ENCODE assay signal across 12 mouse cellular contexts in the genomic region with DNA sequence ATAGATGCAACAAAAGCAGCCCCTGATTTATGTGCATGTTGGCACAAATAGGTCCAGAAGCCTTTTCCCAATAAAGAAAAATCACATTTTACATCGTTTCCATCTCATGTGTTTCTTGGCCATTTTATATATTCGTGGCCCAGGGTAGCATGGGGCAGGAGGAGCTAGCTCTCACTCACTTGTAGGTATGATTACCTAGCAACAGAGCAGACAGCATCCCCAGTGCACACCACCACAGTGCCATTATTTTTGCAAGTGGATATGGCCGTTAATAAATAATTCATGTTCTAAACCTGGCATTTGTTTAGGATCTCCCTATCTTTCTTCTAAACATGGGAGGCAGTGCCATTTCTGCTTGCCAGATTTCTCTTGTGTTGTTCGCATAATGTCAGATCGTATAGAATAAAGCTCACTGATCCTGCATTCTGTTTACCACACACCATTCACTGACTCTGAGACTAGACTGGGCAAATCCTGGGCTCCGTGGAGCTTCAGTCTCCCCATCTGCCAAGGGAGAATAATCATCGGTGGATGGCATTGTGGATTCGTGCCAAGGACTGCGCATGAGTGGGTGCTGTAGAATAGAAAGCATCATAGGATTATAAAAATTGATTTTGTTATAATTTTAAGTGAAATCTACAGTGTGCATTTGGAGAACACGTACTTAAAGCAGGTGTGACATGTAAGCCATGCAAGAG.
DNase-seq lines count a peak whose midpoint lies in the region; ATAC-seq and TF ChIP-seq lines count a peak whose summit lies in the region.
"Had no signal": no experiment of that assay in that cellular context is flagged by ENCODE, and none has a peak within 500 bp of the region (broad histone marks: within the 10 kb centered on the region; RNA-seq: fewer than 3 reads in every experiment).

No protein-coding gene starts in this region.

- no peak; the same call in 1 of the 2 replicates for ATAC-seq in midbrain, embryonic 14.5 days (ENCODE audit: low FRiP score, low TSS enrichment)
- ATAC-seq in kidney, embryonic 15.5 days (replicated peaks; ENCODE audit: low FRiP score): no peak
- ATAC-seq in intestine, embryonic 15.5 days: no peak
- ATAC-seq: liver, embryonic 12.5 days had no signal

- no peak overlapping the region for H3K27ac ChIP-seq in cerebellum, adult 2 months (ENCODE audit: insufficient read depth, low read length)
- H3K27ac ChIP-seq in midbrain, embryonic 14.5 days (replicated peaks; ENCODE audit: low read depth, low read length): no peak overlapping the region; the same call in 1 of the 2 replicates
- no peak overlapping the region for H3K27ac ChIP-seq in midbrain, embryonic 10.5 days (replicated peaks)
- no peak overlapping the region for H3K27ac ChIP-seq in kidney, embryonic 15.5 days
- no peak overlapping the region for H3K27ac ChIP-seq in intestine, embryonic 15.5 days
- H3K27ac ChIP-seq: liver, embryonic 12.5 days had no signal

- no peak overlapping the region for H3K4me3 ChIP-seq in cerebellum, adult 2 months (replicated peaks; ENCODE audit: insufficient read depth, low read depth, low read length)
- H3K4me3 ChIP-seq in midbrain, embryonic 14.5 days (replicated peaks; ENCODE audit: low read depth, low read length): no peak overlapping the region
- no peak overlapping the region for H3K4me3 ChIP-seq in midbrain, embryonic 10.5 days
- no peak overlapping the region for H3K4me3 ChIP-seq in kidney, embryonic 15.5 days (replicated peaks)
- H3K4me3 ChIP-seq in intestine, embryonic 15.5 days (replicated peaks): no peak overlapping the region
- H3K4me3 ChIP-seq: liver, embryonic 12.5 days; megakaryocyte, embryonic 14.5 days had no signal

- DNase-seq in cerebellum, adult 2 months: peak; percentile 7 to 10
- DNase-seq in cerebellum, adult 11-12 months: no peak
- DNase-seq in midbrain, embryonic 14.5 days: peak; percentile 40
- no peak for DNase-seq in midbrain, embryonic 10.5 days (ENCODE audit: low spot score)
- peak; percentile 80 for DNase-seq in left cerebral cortex, postnatal 4 days
- peak; percentile 37 for DNase-seq in right cerebral cortex, postnatal 4 days
- DNase-seq: adrenal gland, adult 8-10 months; kidney, postnatal 14 days had no signal

- no peaks in the 10 kb centered on the region for H3K27me3 ChIP-seq in cerebellum, adult 2 months (ENCODE audit: control insufficient read depth, insufficient read depth, low read length)
- peaks cover 7% of the 10 kb centered on the region; the same call in 1 of the 2 replicates for H3K27me3 ChIP-seq in midbrain, embryonic 14.5 days (ENCODE audit: control insufficient read depth, insufficient read depth, low read length)
- peaks cover 62% of the 10 kb centered on the region for H3K27me3 ChIP-seq in midbrain, embryonic 10.5 days (ENCODE audit: low read depth, poor library complexity, severe bottlenecking)
- H3K27me3 ChIP-seq in kidney, embryonic 15.5 days: no peaks in the 10 kb centered on the region
- no peaks in the 10 kb centered on the region for H3K27me3 ChIP-seq in intestine, embryonic 15.5 days (replicated peaks)
- H3K27me3 ChIP-seq: liver, embryonic 12.5 days; megakaryocyte, embryonic 14.5 days had no signal

- H3K9ac ChIP-seq in midbrain, embryonic 14.5 days (replicated peaks; ENCODE audit: low read length): no peak overlapping the region
- no peak overlapping the region for H3K9ac ChIP-seq in kidney, embryonic 15.5 days
- no peak overlapping the region for H3K9ac ChIP-seq in intestine, embryonic 15.5 days
- H3K9ac ChIP-seq: liver, embryonic 12.5 days had no signal

- H3K9me3 ChIP-seq in midbrain, embryonic 14.5 days (ENCODE audit: control insufficient read depth, low read length): no peaks in the 10 kb centered on the region
- no peaks in the 10 kb centered on the region for H3K9me3 ChIP-seq in midbrain, embryonic 10.5 days (replicated peaks)
- no peaks in the 10 kb centered on the region for H3K9me3 ChIP-seq in kidney, embryonic 15.5 days (replicated peaks)
- H3K9me3 ChIP-seq in intestine, embryonic 15.5 days: no peaks in the 10 kb centered on the region
- H3K9me3 ChIP-seq: liver, embryonic 12.5 days; megakaryocyte, embryonic 14.5 days had no signal

- no peak overlapping the region for H3K4me2 ChIP-seq in midbrain, embryonic 14.5 days (ENCODE audit: low read length)
- no peak overlapping the region for H3K4me2 ChIP-seq in kidney, embryonic 15.5 days
- H3K4me2 ChIP-seq in intestine, embryonic 15.5 days (replicated peaks): no peak overlapping the region
- H3K4me2 ChIP-seq: liver, embryonic 12.5 days had no signal

- TF ChIP-seq CTCF in cerebellum, adult 2 months (IDR thresholded peaks at IDR 0.05; ENCODE audit: borderline replicate concordance, insufficient read depth, low read depth, low read length): no peak

- intact Hi-C loops in left cerebral cortex, postnatal 4 days (cut with DNase I): no loop called here

- no peak for TF ChIP-seq POLR2A in cerebellum, adult 2 months (IDR thresholded peaks at IDR 0.05; ENCODE audit: borderline replicate concordance, insufficient read depth, low read length)

- WGBS in cerebellum, adult 2 months: 16% methylated on average over 10 of the region's 10 CpGs
- 69% methylated on average over 10 of the region's 10 CpGs for WGBS in midbrain, embryonic 14.5 days
- WGBS in midbrain, embryonic 10.5 days: 90% methylated on average over 10 of the region's 10 CpGs
- WGBS in kidney, embryonic 15.5 days: 90% methylated on average over 10 of the region's 10 CpGs
- WGBS in intestine, embryonic 15.5 days: 86% methylated on average over 10 of the region's 10 CpGs

- H3K36me3 ChIP-seq in midbrain, embryonic 14.5 days (ENCODE audit: control insufficient read depth, insufficient read depth, low read length): no peaks in the 10 kb centered on the region
- H3K36me3 ChIP-seq in midbrain, embryonic 10.5 days: no peaks in the 10 kb centered on the region
- 0 out of 2 replicates have a peak, but pooled peaks cover 2% of the 10 kb centered on the region for H3K36me3 ChIP-seq in kidney, embryonic 15.5 days
- no peaks in the 10 kb centered on the region for H3K36me3 ChIP-seq in intestine, embryonic 15.5 days
- H3K36me3 ChIP-seq: liver, embryonic 12.5 days had no signal

- peaks cover 5% of the 10 kb centered on the region; the same call in 1 of the 2 replicates for H3K4me1 ChIP-seq in cerebellum, adult 2 months (ENCODE audit: control insufficient read depth, insufficient read depth, low read length)
- peaks cover 33% of the 10 kb centered on the region for H3K4me1 ChIP-seq in midbrain, embryonic 14.5 days (ENCODE audit: control insufficient read depth, insufficient read depth, low read length)
- peaks cover 22% of the 10 kb centered on the region for H3K4me1 ChIP-seq in midbrain, embryonic 10.5 days
- peaks cover 8% of the 10 kb centered on the region; the same call in 1 of the 2 replicates for H3K4me1 ChIP-seq in kidney, embryonic 15.5 days
- peaks cover 4% of the 10 kb centered on the region; the same call in 1 of the 2 replicates for H3K4me1 ChIP-seq in intestine, embryonic 15.5 days (replicated peaks)

Comparison
In these comparisons a context has a peak if more than half of its experiments do, and no peak if none do; other contexts are left out.
1. DNase-seq: peak in cerebellum, adult 2 months (2 of 2), midbrain, embryonic 14.5 days (single experiment), left cerebral cortex, postnatal 4 days (single experiment) and right cerebral cortex, postnatal 4 days (single experiment); none in cerebellum, adult 11-12 months (single experiment) and midbrain, embryonic 10.5 days (single experiment).